Mouse (Mus musculus) brain, embryonic 14.5 days (tissue): ENCODE data around the gene Tat. TPM values are rescaled to one million over a fixed set of nuclear protein-coding genes. Genes with fewer than 3 reads are reported as not detected.
A peak's percentile ranks its signal among the peaks of the same experiment; 100 is the strongest.

Source experiments
- DNase-seq: peaks from one replicate; pipeline ENCODE4 v3.0.0-alpha.2; 2011; ENCODE audit warnings: low read depth
- CTCF ChIP-seq: fragments of 200-500 bp; IDR thresholded peaks from 2 replicates; pipeline ENCODE4 v1.5.1; 2012; ENCODE audit warnings: inconsistent platforms, mild to moderate bottlenecking, moderate library complexity, borderline replicate concordance; ENCODE audit not compliant: insufficient read depth, insufficient read length; ENCODE audit errors: extremely low read depth
- POLR2A ChIP-seq: fragments of 200-500 bp; IDR thresholded peaks from 2 replicates; pipeline ENCODE4 v1.6.1; 2012; ENCODE audit warnings: mild to moderate bottlenecking, inconsistent platforms, borderline replicate concordance; ENCODE audit not compliant: poor library complexity, insufficient read depth, insufficient read length, severe bottlenecking; ENCODE audit errors: extremely low read depth
- polyA plus RNA-seq: library from polyadenylated mRNA; depleted of rRNA; stranded (reverse); fragments of >200 nt; gene quantifications from 2 replicates; pipeline ENCODE4 v1.2.3, GENCODE M21; 2012

Gene Tat
- polyA plus RNA-seq, 1 experiment: 0.08 TPM

DNA sequence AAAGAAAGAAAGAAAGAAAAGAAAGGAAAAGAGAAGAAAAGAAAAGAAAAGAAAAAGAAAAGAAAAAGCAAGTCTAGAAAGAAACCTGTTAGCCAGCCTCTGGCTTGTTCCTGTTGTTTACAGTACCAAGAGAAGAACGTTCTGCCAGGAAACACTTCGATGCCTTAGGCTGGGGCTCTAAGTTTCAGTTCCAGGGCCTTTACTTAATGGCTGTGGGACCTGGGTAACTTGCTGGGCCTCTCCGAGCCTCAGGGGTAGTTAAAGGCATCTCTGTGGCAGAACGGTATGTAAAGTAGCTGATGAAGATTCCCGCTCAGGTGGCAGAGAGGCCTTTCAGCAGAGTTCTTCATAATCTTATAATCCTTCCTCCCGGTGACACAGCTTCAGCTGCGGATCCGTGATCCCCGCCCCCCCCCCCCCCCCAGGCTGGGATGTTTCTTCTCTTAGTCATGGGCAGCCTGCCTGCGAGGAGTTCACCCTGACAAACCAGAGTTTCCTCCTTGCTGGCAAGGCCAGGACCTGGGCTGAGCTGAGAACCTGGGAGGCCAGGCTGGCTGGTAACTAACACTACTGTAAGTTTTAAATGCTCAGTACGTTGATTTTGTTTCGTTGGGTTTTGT, 32.1 kb upstream of the Tat start:
- peak; percentile 19 for DNase-seq
- TF ChIP-seq CTCF (no peak), POLR2A (no peak)

GRCm38 (mm10) chr8:109959112-109959511, 31.1 kb upstream of the Tat start:
- TF ChIP-seq POLR2A: no peak
- TF ChIP-seq CTCF: no peak
- peak; percentile 30 for DNase-seq

GRCm38 (mm10) chr8:109961693-109962367, 28.4 kb upstream of the Tat start, which contains the start of gene Marveld3:
Gene Marveld3, minus strand, starts transcription at chr8:109962203.
- peak; percentile 87 for TF ChIP-seq CTCF
- TF ChIP-seq POLR2A: no peak
- peak; percentile 61 for DNase-seq

GRCm38 (mm10) chr8:109962896-109963295, 27.3 kb upstream of the Tat start:
- no peak for DNase-seq
- no peak for TF ChIP-seq POLR2A
- no peak for TF ChIP-seq CTCF

GRCm38 (mm10) chr8:109963421-109963820, 26.8 kb upstream of the Tat start:
- TF ChIP-seq CTCF (no peak), POLR2A (no peak)
- DNase-seq: no peak

DNA sequence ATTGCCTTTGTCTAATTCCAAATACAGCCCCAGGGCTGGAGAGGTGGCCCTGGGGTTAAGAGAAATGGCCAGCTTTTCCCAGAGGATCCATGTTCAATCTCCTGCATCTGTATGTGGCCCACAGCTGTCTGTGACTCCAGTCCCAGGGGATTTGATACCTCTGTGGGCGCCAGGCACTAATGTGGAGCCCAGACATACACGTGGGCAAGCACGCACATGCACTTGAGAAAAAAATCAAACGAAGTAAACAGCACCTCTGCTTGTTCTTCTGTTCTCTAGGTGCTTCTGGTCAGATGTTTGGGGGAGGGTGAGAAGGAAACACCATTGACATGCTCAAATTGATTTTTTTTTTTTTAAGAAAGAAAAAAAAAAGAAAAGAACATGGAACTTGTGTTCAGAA, 26.1 kb upstream of the Tat start:
- no peak for TF ChIP-seq CTCF
- no peak for TF ChIP-seq POLR2A
- no peak for DNase-seq

DNA sequence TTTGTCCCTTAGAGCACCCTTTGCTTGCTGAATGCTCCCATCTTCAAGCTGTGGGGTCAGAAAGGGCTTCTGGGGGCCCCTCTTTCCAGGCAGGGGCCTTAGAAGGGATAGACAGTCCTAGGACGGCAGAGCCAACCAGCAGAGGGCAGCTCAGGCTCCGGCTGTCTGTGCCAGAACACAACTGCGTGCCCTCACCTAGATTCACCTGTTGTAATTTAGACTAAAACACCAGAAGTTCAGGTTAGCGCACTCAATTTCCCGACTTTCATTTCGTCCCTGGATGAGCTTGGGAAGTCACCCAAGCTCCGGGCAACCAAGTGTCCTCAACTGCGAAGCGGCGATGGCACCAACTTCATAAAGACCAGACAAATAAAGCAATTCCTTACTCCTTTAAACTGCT, 21.4 kb upstream of the Tat start:
- DNase-seq: no peak

DNA sequence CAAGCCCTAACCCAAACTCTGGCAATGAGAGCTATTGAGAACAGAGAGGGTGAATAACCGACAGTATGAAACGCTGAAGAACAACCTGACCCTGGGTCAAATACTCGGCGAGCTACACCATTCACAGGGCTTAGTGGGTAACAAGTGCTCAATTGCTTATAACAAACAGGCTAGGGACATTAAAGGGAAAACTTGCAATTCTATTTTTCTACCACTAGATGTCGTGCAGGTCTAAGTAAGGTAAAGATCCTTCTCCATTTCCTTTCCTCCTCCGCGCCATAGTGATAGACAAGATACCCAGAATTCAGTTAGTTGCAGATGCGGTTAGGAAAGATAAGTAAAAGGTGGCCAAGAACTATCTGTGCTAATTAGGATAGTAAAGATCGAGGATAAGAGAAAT, 19.9 kb upstream of the Tat start:
- TF ChIP-seq POLR2A (no peak), CTCF (peak; percentile 52)
- peak; percentile 87 for DNase-seq

More for the DNA sequence above, 21.4 kb upstream of the Tat start:
- TF ChIP-seq CTCF (no peak), POLR2A (no peak)

GRCm38 (mm10) chr8:109972901-109973300, 17.3 kb upstream of the Tat start:
- no peak for DNase-seq
- TF ChIP-seq CTCF (no peak), POLR2A (no peak)

GRCm38 (mm10) chr8:109979339-109979738, 10.9 kb upstream of the Tat start:
- no peak for DNase-seq
- TF ChIP-seq CTCF (no peak), POLR2A (no peak)

GRCm38 (mm10) chr8:109982386-109983105, 7.7 kb upstream of the Tat start:
- TF ChIP-seq POLR2A: no peak
- TF ChIP-seq CTCF: no peak
- DNase-seq: no peak
